Mouse (Mus musculus): ENCODE measurements around the gene Akr1c12. TPM values are rescaled to one million over a fixed set of nuclear protein-coding genes. Genes with fewer than 3 reads are reported as not detected.

The Akr1c12 gene
- 6.7 and 9.0 TPM in 2 replicates for polyA plus RNA-seq (2012; rRNA removed)

DNA sequence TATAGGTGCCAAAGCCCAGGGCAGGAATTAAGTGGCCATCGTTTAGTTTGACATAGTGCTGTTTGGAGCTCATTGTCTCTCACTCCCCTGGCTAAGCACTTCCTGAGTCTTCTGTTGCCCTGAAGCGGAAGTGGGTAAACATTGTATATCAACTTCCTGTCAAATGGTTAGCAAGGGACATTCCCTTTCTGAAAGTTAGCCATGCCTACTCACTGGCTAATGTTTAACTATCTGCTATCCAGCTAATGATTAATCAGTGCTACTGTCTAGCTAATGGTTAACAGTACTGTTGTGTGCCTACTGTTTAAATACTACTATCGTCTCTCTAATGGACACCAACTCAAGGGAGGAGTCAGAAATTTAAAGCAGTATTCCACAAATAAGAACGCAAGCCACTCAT, at the start of gene Akr1c12:
Gene Akr1c12, minus strand, starts transcription at position 150 of the 400 bp plus-strand sequence.

DNA sequence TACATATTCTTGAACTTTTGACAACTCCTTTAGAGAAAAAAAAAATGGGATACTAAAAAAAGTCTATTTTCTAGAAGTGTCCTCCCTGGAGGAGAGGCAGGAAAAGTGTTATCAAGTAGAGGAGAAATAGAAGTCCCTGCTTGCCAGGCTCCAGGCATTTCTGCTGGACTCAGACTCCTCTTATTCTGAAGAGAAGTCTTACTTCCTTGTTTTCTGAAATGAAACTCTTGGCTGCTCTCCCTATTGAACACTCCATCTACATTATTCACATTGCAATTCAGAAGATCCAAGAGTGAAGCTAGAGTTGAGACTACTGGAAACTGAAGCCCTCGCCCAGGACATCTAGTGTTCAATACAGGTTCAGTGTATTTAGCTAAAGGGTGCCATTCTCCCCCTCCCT, 50.8 kb downstream of the Akr1c12 start, which contains the start of gene Akr1c19:
Gene Akr1c19, plus strand, starts transcription at position 260 of the 400 bp plus-strand sequence.

Other genes starting within 250 kb of the Akr1c12 start
- 0.41 and 0.50 TPM in 2 replicates for gene Akr1c14, start 230.4 kb downstream of the Akr1c12 start, polyA plus RNA-seq (2012; rRNA removed)
- gene Akr1c18, start 128.8 kb downstream of the Akr1c12 start, polyA plus RNA-seq (2012; rRNA removed) = 0.07 and 0.20 TPM in 2 replicates
- gene Akr1c13, start 88.3 kb downstream of the Akr1c12 start, polyA plus RNA-seq (2012; rRNA removed) = 16.4 and 21.1 TPM in 2 replicates
- gene Akr1c19, start 50.7 kb downstream of the Akr1c12 start, polyA plus RNA-seq (2012; rRNA removed) = 15.7 and 19.6 TPM in 2 replicates
- 0.66 and 0.78 TPM in 2 replicates for gene Akr1c6, start 154.9 kb upstream of the Akr1c12 start, polyA plus RNA-seq (2012; rRNA removed)
- 0.03 and 0.10 TPM in 2 replicates for gene Akr1c20, start 243.9 kb upstream of the Akr1c12 start, polyA plus RNA-seq (2012; rRNA removed)

All from liver, embryonic 14 days (tissue).